Mouse (Mus musculus) spleen, postnatal 10 days (tissue): ENCODE data around the gene H60c.
"Not testable (repeated sequence)": the region's sequence is repeated elsewhere in the genome, so short reads cannot be mapped to it uniquely, and the experiment has no call there.

ENCODE experiments used
- DNase-seq, 2 experiments: peaks; one replicate each; pipeline ENCODE4 v3.0.0; 2021 to 2022; ENCODE audit warnings: low spot score in 2 of 2

H60c gene

DNA sequence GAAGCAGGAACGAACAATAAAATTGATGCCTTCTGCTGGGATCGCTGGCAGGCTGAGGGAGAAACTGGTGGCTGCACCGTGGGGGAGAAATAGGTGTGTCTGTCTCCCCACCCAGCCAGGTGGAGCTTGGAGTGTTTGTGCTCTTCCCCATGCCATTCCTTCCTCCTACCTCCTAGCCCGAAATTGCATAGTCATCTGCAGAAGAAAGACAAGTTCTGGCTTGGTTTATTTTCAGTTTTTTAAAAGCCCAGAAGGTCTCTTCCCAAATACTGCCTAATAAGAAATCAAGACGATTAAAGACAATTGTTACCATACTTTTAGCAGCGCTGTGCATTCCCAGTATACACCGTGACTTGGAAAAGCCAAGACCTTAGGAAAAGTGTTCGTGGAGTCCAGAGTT, at the start of gene H60c:
TSS of gene H60c (minus strand) at position 101 of the 400 bp plus-strand sequence.
- DNase-seq, result no peak

DNA sequence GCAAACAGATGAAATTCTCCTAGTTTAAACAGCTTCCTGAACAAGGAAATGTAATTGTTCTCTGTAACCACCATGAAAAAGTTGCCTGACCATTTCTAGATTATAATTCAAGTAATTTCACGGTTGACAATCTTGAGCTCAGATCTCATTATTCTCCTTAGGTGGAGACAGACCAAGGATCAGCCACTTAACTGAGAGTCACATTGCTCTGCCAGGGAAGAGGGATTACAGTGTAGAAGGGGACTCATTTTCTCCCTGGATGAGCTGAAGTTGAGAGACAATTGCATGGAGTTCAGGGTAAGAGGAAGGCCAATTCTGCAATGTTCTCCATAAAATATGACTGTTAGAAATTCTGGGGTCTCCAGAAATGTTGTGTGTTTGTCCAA, 41.2 kb upstream of the H60c start:
- no peak for DNase-seq

DNA sequence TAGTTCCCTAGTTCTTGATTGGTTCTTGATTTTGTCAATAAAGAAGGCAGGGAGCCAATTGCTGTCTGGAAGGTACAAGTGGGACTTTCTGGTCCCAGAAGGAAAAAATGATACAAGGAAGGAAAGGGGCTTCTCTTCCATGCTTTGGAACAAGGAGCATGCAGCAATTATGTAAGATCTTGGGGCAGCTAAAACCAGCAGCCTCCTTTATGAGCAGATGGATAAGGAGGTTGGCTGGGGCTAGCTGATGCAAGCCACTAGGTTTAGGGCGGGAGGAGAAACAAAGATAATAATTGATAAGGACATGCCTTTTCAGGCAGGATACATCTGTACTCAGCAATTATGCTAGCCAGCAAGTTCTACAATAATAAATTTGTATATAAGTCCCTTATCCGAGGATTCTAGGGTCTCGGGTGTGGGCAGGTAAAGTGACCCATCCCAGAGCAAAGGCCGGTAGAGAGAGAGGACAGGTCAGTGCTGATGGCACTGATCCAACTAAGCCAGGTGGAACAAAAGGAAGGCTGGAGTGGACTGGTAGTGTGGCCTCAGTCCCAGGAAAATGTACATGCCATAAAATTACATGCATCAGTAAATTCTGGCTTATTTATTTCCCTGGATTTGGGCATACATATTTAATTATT, 40.7 kb upstream of the H60c start:
- no peak for DNase-seq

DNA sequence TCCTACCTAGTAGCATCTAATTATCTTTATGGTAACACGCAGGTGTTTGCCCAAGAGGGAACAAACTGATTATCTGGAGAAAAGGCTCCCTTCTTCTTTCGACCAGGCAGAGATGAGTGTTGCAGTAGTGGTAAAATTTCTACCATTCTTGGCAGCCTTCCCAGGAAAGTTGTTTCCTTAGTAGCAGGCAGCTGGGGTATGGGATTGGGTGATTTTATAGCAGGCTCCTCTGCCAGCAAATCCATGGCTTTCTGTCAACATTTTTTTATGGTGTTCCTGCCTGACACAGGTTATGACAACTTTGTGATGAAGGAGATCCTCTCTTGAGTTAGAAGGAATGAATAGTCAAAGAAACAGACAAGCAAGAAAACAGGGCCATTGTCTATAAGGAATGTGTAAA, 40.2 kb upstream of the H60c start:
- no peak for DNase-seq

DNA sequence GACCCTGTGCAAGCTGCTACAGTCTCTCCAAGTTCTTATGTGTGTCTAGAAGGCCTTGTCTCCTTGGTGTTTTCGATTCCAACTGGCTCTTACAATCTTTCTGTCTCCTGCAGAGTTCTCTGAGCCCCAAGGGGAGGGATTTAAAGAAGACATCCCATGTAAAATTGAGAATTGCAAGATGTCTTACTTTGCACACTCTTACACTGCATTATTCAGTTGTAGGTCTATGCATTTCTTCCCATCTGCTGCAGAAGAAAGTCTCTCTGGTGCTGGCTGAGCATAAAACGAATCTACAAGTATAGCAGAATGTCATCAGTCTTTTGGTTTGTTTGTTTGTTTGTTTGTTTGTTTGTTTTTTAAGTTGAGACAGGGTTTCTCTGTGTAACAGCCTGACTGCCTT, 26.4 kb upstream of the H60c start:
- DNase-seq, result no peak

DNA sequence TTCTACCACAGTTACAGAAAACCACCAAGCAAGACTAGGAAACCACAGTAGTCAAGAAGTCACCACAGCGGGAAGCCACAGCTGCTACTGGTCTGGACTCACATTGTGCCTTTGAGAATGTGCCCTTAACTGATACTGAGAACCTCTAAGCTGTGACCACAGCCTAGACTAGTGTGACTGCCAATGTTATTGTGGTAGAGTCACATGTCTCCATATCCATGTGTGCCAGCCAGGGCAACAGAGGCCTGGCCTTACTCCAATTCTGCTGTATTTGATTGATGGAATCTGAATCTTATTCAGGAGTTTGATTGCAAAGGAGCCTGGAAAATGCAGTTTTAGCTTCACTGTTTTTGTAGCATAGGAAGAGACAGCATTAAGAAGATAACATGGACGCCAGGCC, 13.5 kb upstream of the H60c start:
- DNase-seq, result no peak

- no peak for DNase-seq
Observed at GRCm38 (mm10) chr10:3274065-3274464, 6.5 kb upstream of the H60c start.

- no peak for DNase-seq
Observed at GRCm38 (mm10) chr10:3271036-3271435, 3.5 kb upstream of the H60c start.

DNA sequence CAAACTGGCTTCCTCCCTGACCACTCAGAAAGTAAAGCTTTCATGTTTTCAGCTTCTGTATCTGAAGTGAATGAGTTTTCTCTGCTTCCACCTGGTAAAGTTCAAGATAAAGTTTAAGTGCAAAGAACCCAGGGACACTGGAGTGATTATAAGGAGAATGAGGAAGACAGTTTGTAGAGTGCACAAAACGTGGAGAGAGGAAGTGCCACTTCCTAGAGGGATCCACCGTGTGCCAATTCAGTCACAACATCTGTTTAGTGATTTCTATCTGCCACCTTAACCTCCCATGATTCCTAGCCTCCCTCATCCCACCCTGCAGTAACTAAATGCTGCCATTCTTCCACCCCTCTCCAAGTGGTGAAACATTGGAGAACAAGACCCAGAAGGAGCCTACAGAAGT, 842 bp downstream of the H60c start:
- no peak for DNase-seq

GRCm38 (mm10) chr10:3262784-3263183, 4.8 kb downstream of the H60c start:
- DNase-seq, result no peak

DNA sequence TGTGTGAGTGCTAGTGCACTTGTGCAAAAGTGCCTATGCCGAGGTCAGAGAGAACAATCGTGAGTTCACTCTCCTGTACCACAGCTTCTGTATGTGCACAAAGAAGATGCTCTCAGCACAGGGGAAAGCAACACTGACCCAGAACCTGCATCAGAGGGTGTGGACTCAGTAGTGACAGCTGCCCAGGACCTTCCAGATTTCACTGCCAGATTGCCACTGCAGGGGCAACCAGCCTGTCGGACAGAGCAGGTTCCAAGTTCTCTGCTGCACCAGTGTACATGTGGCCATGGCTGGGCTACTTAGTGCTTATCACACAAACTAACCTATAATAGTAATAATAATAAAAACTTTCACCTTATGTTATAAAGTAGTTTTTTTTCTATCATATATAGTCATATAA, 10.2 kb downstream of the H60c start:
- DNase-seq, result no peak

GRCm38 (mm10) chr10:3238436-3238835, 29.1 kb downstream of the H60c start:
- DNase-seq, result not testable (repeated sequence)

DNA sequence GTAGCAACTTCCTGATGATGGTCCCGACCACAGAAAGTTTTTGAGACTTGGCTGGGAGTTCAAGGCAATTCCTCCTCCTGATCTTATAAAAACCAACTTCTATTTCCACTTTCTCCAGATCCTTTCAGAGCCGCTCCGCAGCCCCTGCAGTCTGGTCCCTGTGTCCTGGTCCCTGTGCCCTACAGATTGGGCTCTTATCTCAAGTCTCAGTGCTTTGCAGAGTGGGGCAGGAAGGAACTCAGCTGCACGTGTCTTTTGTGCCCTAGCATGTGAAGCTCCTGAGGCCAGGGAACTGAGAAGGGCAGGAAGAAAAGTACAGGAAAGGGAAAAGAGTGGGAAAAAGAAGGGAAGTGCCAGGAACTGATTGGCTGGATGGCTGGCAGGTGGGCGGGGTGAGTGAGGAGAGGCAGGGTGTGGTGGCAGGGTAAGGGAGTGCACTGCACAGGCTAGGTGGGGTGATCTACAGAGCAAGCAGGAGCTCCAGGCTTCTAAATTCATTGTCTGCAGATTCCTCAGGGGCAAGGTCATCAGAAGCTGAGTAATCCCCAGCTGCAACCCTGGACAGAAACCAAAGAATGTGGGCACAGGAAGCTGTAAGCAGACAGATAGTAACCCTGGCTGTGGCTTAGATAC, 30.8 kb downstream of the H60c start:
- no peak for DNase-seq

DNA sequence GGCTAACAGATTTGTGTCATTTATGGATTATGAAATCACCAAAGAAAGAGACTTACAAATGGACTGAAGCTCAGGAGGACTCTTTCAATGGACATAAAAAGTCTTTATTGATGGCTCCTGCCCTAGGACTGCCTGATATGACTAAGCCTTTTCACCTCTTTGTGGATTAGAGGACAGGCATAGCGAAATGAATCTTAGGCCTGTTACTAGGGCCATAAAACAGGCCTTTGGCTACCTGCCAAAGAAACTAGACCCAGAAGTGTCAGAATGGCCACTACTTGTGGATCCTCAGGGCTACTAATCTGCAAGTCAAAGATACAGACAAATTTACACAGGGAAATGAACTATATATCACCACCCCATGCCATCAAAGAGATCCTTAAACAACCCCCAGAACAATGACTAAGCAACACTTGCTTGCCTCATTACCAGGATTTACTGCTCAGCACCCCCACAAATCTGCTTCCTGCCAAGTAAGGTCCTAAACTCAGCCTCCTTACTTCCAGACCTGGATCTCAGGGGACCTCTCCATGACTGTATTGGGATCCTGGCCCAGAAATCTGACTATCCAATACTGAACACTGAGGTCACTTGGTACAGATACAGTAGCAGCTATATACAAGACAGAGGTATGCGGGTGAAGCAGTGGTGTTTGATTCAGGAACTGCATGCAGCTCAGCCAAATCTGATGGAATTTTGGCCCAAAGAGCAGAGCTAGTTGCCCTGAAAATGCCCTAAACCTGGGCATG, 39.0 kb downstream of the H60c start:
- DNase-seq, result no peak
